Mouse (Mus musculus): ENCODE measurements around the gene Inpp5a.

The Inpp5a gene

DNA sequence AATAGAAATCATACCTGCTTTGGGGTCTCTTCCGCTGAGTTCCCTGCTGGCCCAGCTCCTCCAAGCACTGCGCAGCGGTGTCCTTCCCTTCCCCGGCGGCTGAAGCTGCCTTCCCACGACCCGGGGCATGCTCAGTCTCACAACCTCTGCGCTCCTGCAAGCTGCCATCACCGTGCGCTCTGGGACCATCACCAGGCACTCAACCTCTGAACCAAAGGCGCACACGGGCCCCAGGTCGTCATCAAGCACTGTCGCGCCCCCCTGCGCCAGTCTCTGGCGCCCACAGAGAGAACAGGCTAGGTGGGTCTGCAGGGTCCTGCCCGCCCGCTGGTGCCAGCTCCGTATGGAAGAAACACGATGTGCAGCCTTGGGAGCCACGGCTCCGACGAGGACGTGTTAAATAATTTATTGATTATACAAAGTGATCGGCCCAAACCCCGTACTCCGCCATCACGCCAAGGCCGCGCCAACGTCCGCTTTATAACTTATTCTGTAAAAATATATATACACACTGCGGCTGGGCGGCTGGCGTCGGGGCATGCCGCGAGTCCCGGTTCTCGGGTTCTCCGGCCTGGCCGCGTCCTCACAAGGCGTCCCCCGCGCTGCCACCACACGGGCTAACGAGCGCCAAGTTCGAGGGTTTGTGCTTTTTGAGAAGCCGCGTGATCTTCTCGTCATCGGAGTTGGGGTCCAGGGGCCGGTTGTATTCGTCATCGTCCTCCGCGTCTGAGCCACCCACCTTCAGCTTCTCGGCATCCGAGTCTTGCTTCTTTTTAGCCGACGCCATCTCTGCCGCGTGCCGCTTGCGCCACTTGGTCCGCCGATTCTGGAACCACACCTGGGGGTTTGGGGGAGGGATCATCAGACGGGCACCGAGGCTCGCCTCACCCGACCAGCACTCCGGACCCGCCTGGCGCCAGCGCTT lies 192.2 kb downstream of the Inpp5a start:
- DNase-seq (ENCODE audit: low spot score) = no peak

DNA sequence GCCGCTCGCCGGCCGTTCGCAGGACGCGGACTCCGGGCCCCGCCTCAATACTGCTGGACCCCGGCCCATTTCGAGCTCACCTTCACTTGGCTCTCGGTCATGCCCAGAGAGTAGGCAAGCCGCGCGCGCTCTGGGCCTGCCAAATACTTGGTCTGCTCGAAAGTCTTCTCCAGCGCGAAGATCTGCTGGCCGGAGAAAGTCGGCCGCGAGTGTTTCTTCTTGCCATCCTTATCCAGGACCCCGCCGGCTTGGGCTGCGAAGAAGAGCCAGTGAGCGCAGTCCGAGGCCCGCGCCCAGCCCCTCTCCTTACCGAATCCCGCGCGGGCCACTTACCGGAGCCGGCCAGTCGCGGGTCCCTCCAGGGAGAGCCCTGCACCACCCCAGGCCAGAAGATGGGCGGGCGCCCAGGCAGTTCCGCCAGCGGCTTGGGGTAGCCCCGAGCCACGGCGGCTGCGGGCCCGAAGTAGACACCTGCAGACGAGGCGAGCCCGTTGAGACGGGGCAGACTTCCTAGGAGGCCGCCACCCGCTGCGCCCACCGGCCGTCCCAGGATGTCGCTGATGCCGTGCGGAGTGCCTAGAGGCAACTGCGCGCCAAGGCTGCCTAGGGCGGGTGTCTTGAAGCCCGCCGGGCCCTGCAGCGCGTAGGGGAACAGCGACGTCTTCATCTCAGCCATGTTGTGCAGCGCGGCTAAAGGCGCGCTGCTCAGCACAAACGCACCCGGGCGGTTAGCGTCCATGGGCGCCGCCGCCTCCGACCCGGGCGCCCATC lies 193.1 kb downstream of the Inpp5a start:
- DNase-seq (ENCODE audit: low spot score) = peak; percentile 21

DNA sequence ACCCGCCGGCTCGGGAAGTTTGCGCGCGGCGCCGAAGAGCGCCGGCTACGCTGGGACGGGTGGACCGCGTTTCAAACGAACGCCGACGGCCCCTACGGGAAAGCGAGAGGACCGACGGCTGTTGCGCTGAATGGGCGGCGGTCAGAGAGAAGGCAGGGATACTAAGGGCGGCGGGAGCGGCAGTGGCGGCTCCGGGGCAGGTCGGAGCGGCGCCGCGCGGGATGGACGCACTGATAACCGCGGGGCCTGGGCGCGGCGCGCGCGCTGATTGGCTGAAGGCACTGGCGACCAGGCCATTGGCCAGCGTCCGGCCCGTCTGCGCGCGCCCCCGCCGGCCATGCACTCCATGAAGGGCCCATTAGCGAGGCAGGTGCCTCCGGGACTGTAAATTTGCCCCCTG lies 193.7 kb downstream of the Inpp5a start, which contains the start of gene Nkx6-2:
Gene Nkx6-2 (minus strand): TSS at position 203 of the 400 bp plus-strand sequence.
- DNase-seq (ENCODE audit: low spot score) = no peak

DNA sequence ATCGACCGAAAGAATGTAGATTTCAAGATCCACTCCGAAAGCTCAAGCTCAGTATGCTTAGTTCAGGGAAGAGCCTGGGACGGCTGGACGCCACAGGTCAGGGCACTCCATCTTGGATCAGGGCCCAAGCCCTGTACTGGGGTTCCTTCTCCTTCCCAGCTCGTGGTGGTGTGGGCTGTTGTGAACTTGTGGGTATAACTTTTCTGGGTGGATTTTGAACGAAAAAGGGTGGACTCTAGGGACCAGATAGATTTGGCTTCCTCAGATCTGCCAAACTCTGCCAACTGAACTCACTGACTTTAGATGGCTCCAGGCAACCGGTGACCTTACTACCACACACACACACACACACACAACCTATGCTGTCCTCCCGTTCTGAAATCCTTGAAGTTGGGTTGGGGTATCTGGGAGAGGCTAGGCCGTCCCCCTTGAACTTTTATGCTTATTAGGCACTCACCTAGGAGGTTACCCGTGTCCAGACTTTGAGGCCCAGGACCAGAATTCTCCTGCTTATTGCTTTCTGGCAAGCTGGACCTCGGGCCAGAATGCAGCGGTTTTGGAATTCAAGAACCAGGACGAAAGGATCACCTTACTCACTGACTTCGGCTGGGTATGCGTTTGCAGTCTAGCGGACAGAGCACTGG lies 194.3 kb downstream of the Inpp5a start:
- no peak for DNase-seq (ENCODE audit: low spot score)

DNA sequence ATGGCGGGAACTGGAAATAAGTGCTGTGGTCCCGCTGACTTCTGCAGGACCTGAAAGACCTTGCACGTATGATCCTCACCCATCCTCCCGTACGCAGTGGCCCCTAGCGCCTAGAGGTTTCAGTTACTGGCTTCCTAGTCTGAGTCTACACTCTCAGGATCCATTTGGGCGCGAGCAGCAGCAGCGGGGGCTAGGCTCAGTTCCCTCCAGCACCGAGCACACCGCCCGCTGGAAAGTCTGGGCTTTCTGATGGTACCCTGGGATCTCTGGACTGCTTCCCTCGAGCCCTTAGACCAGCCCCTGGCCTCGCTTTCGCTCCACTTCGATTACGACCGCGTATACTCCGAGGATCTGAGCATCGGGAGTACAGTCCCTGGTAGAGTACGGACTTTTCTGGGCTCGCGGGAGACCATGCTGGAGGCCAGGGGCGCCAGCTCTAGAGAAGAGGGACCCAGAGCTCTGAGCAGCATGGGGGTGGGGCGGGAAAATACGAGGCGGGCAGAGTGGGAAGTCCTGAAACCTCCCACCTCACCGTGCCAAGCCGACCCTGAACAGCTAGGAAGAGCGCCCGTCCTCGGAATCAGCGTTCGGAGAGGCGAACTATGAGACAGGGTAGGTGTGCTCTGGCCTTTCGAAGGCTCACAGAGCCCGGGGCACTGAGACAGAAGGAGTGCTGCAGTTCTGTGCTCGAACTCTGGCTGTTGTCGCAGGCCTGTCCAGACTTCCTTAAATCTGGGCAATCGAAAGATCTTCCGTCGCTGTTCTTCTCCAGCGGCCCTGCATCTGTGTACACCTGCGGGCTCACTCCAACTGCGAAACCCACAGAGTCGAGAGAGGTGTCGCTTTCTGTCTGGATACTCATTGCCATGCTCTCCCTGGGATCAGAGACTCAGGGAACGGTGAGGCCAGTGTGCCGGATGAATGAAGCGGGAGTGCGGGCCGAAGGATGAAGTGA lies 195.6 kb downstream of the Inpp5a start:
- DNase-seq (ENCODE audit: low spot score) = peak; percentile 13

DNA sequence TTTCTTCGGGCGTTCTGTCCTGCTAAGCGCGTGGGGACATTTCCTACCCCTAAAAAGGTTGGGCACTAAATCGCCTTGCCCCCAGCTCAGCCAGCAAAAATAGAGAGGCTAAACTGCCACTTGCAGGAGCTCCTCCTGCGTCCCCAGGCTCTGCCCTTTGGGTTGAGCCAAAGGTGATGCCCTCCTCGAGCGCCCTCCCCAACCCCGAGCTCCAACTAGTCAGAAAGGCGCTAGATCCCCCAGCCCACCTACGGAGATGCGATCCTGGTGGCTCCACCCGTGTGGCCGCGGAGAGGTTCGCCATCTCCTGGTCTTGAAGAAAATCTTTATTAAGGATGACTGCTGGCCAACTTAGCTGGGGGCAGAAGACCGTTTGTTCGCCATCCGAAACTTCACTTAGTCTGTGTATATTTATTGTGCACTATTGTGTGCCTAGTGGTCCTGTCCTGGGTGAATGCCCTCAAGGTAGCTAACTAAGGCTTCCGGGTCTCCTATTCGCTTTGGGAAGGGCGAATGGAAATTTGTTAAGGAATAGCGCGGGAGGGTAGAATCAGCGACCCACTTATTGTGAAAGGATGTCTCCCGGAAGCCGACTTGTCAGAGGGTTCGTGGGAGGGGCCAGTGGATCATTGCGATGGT lies 196.4 kb downstream of the Inpp5a start:
- DNase-seq (ENCODE audit: low spot score) = no peak

DNA sequence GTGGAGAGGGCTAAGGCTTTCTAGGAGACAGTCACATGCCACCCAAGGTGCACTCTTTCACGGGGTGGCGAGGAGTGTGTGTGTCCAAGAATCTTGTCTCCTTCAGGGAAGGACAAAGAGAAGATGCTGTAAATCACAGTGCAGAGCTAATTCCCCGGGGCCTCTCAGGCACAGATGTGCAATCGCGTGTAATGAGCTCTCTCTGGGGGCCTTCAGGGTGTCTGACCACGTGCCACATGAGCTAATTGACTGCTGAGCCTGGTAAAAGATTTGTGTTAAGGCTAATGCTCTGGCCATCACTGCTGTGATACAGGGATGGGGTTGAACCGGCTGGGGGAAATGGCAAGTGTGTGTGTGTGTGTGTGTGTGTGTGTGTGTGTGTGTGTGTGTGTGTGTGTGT lies 199.0 kb downstream of the Inpp5a start:
- DNase-seq (ENCODE audit: low spot score) = no peak

DNA sequence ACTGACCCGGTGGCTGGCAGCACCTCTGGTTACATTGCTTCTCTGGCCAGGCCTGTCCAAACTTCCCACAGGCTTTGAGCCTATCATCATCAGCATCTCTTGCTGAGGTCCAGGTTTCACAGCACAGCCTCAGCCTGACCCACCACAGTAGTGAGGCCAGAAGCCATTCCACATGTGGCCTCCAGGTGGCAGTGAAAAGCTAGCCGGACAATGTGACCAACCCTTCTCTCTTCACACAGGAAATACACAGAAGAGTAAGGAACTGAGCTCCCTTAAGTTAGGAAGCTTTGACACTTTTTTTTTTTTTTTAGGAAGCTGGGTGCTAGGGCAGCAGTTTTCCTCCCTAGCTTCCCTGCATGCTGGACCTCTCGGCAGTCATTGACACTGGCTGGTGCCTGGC lies 201.4 kb downstream of the Inpp5a start:
- no peak for DNase-seq (ENCODE audit: low spot score)

DNA sequence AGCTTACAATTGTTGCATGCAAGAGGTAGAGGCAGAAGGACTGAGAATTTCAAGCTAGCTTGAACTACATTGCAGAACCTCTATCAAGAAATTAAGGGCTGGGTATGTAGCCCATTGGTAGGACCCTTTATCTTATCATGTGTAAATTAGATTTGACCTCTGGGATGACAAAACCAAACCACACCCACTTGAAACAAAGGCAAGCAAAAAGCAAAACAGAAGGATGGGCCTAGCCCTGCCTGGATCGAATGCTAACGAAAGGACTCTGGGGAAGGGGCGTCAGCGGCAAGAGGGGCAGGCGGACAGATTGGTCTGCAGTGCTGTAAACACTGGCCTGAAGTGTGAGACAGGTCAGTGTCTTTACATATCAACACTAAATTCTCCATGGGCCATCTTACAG lies 202.4 kb downstream of the Inpp5a start:
- DNase-seq (ENCODE audit: low spot score) = no peak

DNA sequence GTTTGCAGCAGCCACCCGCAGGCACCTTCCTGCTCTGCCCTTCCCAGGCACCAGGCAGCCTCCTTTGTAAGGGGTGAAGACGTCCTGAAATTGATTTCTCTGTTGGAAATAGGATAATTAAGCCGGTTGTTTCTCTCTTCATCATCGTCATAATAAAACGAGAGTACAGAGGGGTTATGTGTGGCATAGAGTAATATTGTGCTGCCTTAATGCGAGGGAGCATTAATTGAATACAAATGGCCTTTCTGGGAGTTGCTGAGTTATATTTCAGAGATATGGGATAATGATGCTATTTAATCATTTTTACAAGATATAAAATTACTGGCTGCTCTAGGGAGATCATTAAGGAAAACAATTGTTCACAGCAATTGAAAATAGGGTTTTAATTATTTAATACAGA lies 206.4 kb downstream of the Inpp5a start:
- DNase-seq (ENCODE audit: low spot score) = no peak

DNA sequence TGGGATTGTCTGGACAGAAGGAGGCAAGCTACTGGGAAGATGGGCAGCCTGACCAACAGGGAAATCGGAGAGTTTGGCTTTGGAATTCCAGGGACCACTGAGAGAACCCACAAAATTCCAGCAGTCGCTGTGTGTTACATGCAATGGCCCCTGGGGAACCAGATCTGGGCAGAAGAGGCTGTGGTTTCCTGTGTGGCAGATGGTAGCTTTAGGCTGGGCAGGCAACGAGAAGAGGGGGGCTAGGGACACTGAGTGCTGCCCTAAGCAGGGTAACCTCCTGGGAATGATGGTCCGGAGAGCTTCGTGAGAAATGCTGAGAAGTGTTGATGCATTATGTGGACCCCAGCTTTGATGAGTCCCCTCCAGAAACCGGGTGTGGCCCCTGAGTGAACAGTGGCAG lies 207.0 kb downstream of the Inpp5a start:
- no peak for DNase-seq (ENCODE audit: low spot score)

DNA sequence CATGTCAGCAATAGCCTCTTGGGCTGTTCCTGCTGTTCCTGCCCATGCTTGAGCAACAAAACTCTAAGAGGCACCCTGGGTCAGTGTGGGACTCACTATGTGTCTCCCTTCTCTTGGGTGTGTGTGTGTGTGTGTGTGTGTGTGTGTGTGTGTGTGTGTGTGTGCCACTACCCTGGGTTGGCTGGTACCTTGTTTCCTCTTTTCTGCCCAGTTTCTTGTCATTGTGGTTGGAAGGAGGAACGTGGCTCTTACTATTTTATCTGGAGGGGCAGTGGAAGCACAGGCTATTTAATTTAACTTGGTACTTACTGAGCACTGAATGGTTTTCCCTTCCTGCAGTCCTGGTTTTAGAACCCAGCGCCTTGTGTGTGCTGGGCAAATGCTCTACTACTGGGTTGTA lies 221.4 kb downstream of the Inpp5a start:
- no peak for DNase-seq (ENCODE audit: low spot score)

DNA sequence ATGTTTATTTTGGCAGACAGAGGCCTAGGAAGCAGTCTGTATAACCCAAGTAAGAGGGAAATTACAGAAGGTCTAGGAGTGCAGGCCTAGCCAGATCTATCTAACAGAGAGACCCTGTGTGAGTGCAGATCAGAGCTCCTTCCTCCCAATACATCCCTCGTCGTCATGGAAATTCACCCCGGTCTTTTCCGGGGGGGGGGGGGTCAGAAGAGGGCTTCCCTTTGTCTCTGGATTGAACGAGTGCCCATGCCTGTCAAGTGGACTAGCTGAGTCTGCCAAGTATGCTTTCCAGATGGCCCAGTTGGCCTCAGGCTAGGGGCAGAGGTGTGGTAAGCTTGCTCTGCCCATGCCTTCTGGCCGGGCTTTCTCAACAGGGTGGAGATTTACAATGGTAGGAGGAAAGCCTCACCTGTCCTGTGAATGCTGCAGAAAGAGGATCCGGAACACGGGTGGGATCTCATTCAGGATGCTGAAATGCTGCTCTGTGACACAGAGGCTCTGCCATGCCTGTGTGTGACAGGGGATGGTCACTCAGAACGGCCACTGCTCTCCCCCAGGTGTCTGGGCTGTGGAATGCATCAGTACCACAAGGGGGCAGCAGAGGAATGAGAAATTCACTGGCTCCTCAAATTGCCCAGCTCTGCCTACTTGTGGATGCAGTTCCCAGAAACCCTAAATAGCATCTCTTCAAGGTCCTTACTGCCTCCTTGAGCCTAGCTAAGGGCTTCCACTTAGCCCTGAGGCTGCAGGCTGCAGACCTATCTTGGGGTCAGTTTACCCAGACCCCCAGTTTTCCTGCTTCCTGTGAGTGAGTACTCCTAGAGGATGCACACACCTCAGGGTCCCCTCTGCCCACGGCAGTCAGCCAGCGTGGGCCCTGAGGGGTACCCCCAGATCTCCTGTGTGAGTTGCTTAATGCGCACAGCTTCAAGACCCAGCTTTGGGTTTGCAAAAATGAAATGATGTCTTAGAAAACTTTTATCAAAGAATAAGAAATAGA lies 227.2 kb downstream of the Inpp5a start:
- DNase-seq (ENCODE audit: low spot score) = peak; percentile 22

DNA sequence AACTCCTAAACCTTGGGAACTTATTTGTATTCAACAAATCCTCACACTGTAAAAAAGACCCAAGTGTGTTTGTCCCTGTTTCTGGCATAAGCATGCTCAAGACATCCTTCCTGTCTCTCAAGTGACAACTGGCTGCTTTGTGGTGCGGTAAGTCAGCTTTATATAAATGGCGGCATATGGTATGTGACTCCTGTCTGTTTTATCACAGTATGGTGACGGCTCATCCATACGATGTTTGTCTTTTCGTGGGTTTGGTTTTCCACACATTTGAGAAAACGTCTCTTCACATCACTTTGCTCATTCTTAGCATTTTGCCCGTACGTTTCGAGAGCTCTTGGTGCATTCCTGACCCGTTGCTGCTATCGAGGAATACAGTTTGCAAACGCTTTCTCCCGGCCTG lies 233.7 kb downstream of the Inpp5a start:
- DNase-seq (ENCODE audit: low spot score) = no peak

DNA sequence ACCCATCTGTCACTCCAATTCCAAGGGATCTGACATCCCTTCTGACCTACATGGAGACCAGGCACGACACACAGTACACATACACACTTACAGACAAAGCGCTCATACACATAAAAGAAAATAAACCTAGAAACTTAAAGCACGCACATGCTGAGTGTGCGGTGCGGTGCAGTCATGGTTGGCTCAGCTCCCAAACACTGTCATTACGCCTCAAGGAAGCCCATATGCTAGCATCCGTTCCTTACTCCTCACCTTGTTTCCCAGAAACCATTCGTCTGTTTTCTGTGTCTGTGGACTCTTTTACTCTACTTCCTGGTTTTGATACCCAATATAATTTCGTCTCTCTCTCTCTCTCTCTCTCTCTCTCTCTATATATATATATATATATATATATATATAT lies 236.2 kb downstream of the Inpp5a start:
- no peak for DNase-seq (ENCODE audit: low spot score)

Data from ovary, postnatal 10 days (tissue).